Mouse (Mus musculus) retina, postnatal 1 day (tissue): ENCODE results near the gene Atp6v1c2.

Experiments
- DNase-seq: peaks from one replicate; pipeline ENCODE4 v3.0.0-alpha.2; 2012

Atp6v1c2 gene

DNA sequence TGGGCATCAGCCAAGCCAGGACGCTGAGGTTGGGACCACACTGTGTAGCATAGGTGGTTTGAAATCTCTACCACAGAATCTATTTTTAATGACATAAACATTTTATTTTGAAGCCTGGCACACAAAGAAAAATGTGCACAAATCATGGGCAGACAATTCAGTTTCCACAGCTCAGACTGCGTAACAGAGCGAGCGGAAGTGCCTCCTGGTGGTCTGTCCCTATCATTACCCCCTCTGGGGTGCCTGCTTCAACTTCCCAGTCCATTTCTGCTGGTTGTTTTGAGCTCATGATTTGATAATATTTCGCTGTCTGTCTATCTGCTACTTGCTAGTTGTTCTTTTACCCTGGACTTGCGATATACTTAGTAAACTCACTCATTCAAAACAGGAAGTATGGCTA lies 73.6 kb downstream of the Atp6v1c2 start:
- DNase-seq, result peak; percentile 12

DNA sequence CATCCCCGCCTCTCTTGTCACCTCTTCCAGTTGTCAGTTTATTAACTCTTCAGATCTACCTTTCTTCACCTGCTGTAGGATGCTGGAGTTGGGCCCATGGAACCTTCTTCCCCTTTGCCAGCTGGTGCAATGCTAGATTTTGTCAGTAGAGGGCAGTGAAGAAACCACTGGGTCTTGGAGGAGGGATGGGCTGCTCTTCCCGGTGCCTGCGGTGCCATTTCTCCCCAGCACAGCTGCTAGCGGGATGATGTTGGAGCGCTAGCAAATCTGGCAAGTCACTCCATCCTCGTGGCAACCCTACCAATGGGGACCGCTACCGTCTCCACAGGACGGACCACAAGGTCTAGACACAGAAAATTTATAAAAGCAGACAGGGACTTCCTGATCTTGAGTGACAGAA lies 76.1 kb downstream of the Atp6v1c2 start:
- peak; percentile 87 for DNase-seq

DNA sequence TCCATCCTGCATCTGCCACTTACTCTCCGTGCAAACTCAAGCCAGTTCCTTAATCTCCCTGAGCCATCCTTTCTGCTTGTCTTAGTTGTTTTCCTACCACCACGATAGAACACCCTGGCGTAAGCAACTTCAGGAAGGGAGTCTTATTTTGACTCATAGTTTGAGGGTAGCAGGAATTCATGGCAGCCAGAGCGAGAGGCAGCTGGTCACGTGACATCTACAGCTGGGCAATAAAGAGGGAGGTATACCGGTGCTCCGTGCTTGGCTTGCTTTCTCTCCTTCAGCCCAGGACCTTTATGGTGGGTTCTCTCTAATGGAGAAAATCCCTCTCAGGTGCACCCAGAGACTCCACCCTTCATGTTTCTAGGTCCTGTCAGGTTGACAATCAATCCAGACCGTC lies 78.2 kb downstream of the Atp6v1c2 start:
- DNase-seq, result no peak

DNA sequence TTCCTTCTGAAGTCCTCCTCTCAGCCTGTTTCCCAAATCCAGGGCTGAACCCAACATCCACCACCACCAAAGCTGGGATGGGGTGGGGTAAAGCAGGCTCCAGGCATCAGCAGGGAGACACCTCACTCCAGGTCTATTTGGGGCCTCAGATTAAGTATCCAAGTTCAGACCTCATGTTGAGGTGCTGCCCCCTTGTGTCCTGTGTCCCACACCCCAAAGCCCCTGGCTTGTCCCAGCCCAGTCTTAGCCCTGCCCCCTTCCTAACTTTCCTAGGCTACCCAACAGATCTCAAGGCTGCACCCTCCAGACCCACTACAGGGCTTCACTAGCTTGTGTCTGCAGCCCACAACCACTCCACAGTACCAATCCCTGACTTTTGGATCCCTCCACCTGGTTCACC lies 87.1 kb downstream of the Atp6v1c2 start:
- no peak for DNase-seq

DNA sequence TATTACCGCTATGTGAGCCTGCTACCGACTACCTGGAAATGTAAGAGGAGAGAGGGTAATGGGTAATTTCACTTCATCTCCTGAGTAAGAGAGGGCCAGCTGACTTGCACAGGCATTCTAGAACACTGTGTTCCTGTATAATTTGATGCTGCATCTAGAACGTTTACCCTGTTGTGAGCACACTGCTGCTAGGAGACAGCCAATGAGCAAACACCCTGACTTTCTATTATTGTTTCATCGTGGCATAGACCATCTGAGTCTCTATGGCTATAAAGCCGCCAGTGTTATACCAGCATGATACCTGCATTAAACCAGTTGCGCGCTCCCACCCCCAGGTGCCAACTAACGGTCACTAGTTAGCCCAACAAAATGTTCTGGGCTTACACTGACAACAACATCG lies 87.5 kb downstream of the Atp6v1c2 start:
- no peak for DNase-seq

DNA sequence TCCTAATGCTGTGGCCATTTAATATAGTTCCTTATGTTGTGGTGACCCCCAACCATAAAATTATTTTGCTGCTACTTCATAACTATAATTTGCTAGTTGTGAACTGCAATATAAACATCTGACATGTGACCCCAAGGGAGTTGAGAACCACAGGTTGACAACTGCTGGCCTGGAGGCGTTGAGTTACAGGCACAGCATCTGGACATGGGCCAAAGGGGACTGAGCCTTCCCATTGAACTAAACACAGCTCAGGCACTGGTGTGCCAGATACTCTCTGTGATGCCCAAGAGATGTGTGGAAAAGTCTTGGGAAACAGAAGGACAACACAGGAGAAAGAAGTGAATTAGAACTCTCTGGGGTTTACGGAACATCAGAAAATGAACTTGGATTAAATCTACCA lies 88.1 kb downstream of the Atp6v1c2 start:
- DNase-seq, result no peak

DNA sequence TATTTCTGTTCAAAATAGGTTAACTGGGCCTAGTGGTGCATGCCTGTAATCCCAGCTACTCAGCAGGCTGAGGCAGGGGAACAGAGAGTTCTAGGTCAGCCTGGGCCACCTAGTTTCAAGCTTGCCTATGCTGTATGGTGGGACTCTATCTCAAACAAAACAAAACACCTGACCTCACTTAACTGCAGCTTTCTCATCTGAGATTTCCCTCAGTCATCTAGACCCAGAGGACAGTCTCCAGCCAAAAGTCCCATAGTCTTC lies 89.8 kb downstream of the Atp6v1c2 start:
- DNase-seq, result no peak

DNA sequence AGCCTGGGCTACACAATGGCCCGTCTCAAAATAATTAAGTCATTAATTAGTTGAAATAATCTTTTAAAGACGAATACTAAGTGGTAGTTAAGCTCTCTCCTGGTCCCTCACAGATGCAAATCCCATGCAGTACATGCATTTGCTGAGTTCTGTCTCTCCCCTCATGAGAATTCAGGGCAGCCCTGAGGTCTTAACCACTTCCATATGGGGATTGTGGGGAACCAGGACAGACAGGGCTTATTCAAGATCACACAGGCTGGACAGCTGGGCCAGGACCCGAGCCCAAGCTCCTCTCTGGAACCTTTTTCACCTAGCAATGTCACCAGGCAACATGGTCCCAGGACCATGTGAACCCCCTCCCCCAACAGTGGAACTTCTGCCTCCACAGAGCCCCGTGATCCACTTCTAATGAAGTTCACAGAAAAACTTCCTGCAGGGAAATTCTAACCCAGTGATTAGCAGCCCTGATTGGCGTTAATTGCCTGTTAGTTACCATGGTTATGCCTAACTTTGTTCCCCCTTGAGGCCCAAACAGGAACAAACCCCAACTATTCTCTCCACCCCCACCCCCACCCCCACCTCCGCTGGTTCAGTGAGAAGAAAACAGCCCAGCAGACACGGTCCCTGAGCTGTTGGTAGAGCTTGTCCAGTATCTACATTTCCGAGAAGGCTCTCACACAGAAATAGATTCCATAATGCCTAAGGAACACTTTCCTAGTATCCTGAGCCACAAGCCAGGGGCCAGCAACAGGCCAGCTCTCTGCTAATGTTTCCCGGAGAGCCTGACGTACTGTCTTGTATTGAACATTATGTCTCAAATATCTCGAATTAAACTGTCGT lies 90.4 kb downstream of the Atp6v1c2 start:
- DNase-seq, result peak; percentile 66

DNA sequence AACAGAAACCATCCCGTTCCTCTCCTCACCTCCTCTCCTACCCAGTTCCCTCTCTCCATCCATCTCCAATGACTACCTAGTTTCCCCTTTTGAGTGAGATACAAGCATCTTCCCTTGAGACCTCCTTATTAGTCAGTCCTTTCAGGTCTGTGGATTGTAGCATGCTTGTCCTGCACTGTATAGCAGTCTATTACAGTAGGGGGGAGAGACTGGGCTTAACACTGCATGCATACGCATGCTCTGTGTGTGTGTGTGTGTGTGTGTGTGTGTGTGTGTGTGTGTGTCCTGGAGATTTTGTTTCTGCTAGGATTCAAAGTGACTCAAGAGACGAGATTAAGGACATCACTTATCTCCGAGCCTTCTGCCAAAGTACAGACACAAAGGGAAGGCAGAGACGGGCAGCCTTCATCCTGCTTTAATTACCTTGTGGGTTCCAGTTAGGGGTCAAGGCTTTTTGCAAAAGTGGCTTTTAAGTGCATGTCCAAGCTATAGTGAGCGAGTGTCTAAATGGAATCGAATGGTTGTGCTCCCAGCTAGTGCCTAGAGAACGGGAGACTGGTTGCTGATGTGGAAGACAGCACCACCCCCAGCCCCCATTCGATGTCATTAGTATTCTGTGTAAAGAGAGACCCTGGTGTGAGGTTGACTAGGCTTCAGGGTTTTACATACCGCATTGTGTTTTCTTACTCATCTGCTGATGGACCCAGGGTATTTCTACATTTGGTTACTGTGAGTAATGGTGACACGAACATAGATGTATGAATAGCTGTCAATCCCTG lies 93.4 kb downstream of the Atp6v1c2 start:
- peak; percentile 62 for DNase-seq
